Mouse (Mus musculus) forelimb bud, embryonic 11.5 days (tissue): Measurements from ENCODE around the gene Katnb1.

Source experiments
- DNase-seq: peaks from one replicate; pipeline ENCODE4 v3.0.0-alpha.2; 2012; ENCODE audit warnings: low read depth, low spot score

Gene Katnb1

DNA sequence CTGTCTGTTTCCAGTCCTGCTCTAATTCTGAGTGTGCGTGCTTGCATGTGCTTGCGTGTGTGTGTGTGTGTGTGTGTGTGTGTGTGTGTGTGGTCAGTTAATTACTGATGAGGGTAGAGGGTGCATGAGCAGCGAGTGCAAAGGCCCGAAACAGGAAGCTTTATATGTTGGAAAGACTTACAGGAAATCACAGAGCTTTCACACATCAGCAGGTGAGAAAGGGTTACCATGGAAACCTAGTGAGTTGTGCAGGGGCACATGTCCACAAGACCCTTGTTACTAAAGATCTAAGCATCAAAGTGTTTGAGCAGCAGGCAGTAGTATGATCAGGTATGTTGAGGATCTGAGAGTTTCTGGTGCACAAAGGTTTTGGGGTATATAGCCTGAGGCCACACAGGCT lies 3.3 kb downstream of the Katnb1 start:
- DNase-seq: no peak

- DNase-seq: no peak
Measured at GRCm38 (mm10) chr8:95084744-95085431, 3.9 kb downstream of the Katnb1 start.

GRCm38 (mm10) chr8:95085432-95086141 lies 4.6 kb downstream of the Katnb1 start:
- no peak for DNase-seq

- no peak for DNase-seq
Measured at GRCm38 (mm10) chr8:95093574-95093973, 12.6 kb downstream of the Katnb1 start.

- peak; percentile 62 for DNase-seq
Measured at GRCm38 (mm10) chr8:95099009-95099408, 18.0 kb downstream of the Katnb1 start.

- no peak for DNase-seq
Measured at GRCm38 (mm10) chr8:95101972-95102371, 21.0 kb downstream of the Katnb1 start.

- DNase-seq: no peak
Measured at GRCm38 (mm10) chr8:95107306-95107705, 26.3 kb downstream of the Katnb1 start.

- no peak for DNase-seq
Measured at GRCm38 (mm10) chr8:95112594-95112993, 31.6 kb downstream of the Katnb1 start.

DNA sequence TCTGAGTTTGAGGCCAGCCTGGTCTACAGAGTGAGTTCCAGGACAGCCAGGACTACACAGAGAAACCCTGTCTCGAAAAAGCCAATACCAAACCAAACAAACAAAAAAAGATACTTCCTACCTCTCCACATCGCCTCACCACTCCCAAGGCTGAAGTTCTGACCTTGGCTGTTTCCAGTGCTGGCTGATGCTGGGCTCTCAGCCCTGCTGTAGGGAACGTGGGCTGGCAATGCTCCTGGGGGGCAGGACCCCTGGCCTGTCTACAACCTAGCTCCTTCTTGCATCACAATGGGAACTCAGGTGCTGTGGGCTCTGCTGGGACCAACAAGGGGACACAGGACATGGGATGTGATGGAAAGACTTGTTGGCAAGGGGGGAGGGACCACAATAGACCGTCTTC lies 32.1 kb downstream of the Katnb1 start:
- no peak for DNase-seq

- DNase-seq: peak; percentile 38
Measured at GRCm38 (mm10) chr8:95113750-95114149, 32.8 kb downstream of the Katnb1 start.

DNA sequence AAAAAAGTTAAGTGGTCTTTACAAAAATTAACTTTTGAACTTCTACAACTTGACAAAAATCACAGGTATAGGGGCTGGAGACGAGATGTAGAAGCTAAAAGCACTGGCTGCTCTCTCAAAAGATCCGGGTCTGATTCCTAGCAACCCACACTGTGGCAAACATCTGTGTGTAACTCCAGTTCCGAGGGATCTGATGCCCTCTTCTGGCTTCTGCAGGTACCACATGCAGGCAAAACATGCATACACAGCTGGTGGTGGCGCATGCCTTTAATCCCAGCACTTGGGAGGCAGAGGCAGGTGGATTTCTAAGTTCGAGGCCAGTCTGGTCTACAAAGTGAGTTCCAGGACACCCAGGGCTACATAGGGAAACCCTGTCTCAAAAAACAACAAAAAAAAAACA lies 42.5 kb downstream of the Katnb1 start:
- DNase-seq: no peak

DNA sequence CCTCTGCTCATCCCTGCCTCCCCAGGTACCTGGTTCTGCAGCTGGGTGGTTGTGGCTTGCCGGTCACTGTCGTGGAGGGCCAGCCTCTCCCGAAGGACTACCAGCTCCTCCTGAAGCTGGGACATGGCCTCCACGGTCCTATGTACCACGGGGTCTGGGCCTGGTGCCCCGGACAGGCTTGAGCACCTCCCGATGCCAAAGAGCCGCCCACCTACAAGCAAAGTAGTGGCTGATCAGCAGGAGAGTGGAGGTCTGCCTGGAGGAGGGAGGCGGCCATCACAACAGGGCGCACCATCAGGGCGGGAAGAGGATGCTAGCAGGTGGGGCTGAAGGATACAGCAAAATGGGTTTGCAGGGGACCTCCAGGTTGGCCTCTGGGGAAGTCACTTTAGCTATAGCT lies 45.5 kb downstream of the Katnb1 start:
- DNase-seq: no peak

- DNase-seq: no peak
Measured at GRCm38 (mm10) chr8:95127658-95128057, 46.7 kb downstream of the Katnb1 start.

DNA sequence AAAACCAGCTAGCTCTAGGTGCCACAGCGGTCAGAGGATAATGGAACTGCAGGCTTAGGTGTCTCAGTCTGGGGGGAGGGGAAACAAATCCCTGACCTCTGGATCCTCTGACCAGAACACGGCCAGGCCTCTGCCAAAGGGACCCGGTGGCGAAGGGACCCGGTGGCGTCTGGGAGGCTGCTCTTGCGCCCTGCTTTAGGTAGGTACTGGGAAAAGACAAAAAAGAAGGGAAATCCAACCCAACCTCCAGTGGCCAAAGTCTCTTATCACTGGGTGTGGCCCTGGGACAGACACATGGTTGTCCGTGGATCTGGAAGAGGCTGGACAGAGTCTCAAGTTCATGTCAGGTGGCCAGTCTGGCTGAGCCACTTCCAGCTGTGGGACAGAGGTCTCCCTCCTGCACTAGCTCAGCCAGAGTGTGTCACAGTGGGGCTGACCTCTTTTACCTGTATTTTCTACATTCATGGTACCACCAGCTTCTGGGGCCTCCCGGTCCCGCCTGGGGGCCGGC lies 47.8 kb downstream of the Katnb1 start:
- DNase-seq: no peak

DNA sequence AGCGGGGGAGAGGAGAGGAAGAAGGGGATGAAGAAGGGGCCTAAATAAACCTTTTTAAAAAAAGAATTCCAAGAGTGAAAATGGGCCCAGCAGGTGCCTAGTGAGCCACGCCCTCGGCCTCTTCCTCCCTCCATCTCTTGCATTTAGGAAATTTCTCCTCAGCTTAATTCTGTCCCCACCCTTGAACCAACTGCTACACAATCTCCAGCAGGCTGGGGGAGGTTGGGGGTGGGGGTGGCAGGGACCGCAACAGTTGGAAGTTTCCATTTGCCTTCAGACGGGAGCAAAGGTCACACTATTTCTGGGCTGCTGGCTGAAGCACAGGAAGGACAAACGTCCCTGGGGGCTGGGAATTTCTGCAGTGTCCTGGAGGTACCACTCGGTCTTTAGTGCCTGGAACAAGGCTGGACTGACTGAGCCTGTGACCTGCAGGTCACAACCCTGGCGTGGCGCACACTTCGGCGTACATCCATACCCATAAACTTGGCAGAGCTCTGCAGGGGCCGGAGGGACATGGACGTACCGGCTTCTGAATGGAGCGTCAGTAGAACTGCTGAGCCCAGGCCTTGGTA lies 50.1 kb downstream of the Katnb1 start:
- DNase-seq: no peak

DNA sequence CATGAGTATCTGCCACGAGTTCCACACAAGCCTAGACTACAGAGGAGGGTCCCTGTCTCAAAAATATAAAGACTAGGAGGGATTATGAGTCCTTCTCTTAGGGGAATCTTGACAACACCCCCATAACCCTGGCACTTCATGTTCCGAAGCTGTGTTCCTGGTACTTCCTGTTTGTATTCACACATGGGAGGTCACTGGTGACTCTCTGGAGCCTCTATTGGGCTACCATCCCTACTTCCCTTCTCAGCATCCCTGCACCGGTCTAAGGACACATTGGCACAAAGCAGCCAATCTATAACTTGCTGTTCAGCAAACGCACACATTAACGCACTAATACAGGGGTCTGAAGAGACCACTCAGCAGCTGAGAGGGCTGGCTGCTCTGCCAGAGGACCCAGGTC lies 51.0 kb downstream of the Katnb1 start:
- no peak for DNase-seq

GRCm38 (mm10) chr8:95134186-95134585 lies 53.2 kb downstream of the Katnb1 start:
- DNase-seq: no peak

GRCm38 (mm10) chr8:95135242-95135641 lies 54.3 kb downstream of the Katnb1 start:
- DNase-seq: no peak

GRCm38 (mm10) chr8:95136218-95136617 lies 55.2 kb downstream of the Katnb1 start:
- no peak for DNase-seq

GRCm38 (mm10) chr8:95137201-95137600 lies 56.2 kb downstream of the Katnb1 start:
- DNase-seq: no peak

GRCm38 (mm10) chr8:95137641-95138098 lies 56.7 kb downstream of the Katnb1 start:
- DNase-seq: peak; percentile 48

- no peak for DNase-seq
Measured at GRCm38 (mm10) chr8:95138341-95139050, 57.5 kb downstream of the Katnb1 start.
